Mouse (Mus musculus): ENCODE measurements around the gene Antxr2. TPM values are rescaled to one million over a fixed set of nuclear protein-coding genes. Genes with fewer than 3 reads are reported as not detected.

The Antxr2 gene
- 12.1 and 15.7 TPM in 2 replicates for polyA plus RNA-seq (2012; ENCODE audit: low replicate concordance)

GRCm38 (mm10) chr5:98030902-98031641 is at the start of gene Antxr2:
TSS of gene Antxr2 (minus strand) at chr5:98031043.

Other genes starting within 250 kb of the Antxr2 start
- 0.10 TPM in 1 of 2 replicates, not detected in the other for gene Prdm8, start 136.2 kb upstream of the Antxr2 start, polyA plus RNA-seq (2012; ENCODE audit: low replicate concordance)
- gene Fgf5, start 223.1 kb upstream of the Antxr2 start, polyA plus RNA-seq (2012; ENCODE audit: low replicate concordance), result not detected in 2 replicates